Mouse (Mus musculus): Measurements from ENCODE around the gene Ccdc110. TPM values are rescaled to one million over a fixed set of nuclear protein-coding genes. Genes with fewer than 3 reads are reported as not detected.

The Ccdc110 gene
- not detected for total RNA-seq (2022)

DNA sequence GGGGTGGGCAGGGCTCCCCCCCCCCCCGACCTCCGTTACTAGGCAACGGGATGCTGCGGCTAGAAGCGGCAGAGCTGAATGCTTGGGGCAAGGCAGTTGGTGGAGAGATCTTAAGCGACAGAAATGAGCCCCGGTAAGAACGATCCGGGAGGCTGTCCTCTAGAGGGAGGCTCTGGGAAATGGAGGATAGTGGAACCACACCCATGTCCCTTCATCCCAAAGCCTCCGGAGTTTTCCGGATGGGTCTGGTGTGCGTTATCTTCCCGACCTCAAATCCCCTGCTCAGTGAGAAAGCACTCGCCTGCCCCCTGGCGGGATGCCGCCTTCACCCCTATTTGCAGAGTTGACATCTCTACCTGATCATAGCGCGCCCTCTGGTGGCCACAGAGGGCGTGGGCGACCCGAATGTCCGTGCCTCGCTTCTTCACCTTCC lies at the start of gene Ccdc110:
TSS of gene Ccdc110 (plus strand) at position 38 of the 433 bp plus-strand sequence.
- peak; percentile 84 for DNase-seq

DNA sequence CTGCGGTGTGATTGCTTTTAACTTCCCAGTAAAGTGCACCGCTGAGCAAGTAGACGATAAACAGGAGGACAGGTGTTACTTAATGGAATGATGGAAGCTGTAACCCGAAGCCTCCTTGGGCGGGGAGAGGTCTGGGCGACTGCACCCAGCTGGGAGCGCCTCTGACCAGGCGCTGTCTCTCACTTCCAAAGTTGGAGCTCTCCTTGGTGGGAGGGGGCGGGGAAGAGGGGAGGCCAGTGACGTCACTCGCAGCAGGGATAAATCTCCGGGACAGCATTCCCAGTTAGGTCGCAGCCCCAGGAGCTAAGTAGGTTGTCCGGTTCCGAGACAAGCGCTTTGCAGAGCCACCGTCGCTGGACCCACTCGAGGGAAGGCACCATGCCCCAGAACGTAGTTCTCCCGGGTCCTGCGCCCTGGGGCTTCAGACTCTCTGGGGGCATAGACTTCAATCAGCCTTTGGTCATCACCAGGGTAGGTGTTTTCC lies 49.2 kb upstream of the Ccdc110 start, which contains the start of gene Pdlim3:
TSS of gene Pdlim3 (plus strand) at position 260 of the 484 bp plus-strand sequence.
- DNase-seq, result no peak

- no peak for DNase-seq
These were observed 48.6 kb upstream of the Ccdc110 start for GRCm38 (mm10) chr8:45885775-45886174.

DNA sequence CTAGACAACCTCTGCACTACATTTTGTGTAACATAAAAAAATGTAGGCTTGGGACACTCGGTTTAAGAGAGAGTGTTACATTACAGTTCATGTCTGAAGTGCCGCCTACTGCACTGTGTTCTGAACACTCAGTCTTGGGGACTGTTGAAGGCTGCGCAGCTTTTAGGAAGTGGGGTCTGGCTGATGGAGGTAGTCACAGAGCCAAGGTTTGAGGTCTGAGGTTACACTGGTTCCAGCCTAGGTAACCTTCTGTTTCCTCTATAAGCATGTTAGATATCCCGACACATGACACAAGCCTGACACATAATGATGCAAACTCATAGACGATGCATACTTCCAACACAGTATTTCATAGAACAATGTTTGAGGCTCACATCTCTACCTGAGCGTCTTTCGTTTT lies 44.7 kb upstream of the Ccdc110 start:
- no peak for DNase-seq

DNA sequence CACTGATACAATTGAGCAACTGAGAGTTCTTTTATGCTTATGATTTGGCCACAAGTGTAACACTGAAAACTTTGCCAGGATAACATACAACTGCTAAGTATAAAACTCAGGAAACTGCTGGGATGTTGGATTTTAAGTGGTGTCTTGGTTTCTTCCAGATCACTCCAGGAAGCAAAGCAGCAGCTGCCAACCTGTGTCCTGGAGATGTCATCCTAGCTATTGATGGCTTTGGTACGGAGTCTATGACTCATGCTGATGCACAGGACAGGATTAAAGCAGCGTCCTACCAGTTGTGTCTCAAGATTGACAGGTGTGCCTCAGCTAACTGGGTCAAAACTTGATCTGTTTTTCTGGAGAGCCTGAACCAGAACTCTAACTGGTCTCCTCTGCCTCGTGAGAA lies 37.8 kb upstream of the Ccdc110 start:
- no peak for DNase-seq

DNA sequence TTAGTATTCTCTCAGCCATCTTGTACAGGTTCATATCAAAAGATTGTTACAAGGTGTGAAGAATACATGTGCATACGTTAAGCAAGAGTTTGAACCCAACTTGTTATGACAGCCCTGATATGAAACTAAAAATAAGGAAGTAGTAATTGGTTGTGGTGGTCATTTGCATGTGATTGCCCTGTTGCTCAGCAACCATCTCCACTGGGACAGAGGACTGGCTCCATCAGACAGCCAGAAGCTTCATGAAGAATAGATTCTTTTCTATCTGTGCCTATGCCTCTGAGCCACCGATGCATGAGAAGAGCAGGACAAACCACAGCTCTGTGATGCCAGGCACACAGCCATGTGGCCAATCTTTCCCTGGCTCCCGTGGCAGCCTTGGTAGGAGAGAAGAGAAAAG lies 34.6 kb upstream of the Ccdc110 start:
- no peak for DNase-seq

DNA sequence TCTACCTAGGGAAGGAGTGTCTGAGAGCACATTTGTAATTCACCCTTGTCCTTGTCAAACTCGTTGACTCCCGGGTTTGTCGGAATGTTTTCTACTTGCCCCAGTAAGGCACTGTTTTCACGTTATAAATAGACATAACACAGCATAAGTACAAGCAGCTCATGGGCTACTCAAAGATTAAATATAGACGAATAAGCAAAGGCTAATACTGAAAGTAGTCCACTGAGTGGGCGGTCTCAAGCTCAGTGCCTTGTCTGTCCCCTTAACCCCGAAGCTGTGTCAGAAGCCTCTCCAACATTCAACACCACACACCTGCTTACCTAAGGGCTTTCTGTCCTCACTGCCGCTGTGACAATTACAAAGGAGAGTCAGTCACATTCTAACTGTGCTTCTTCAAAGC lies 32.8 kb upstream of the Ccdc110 start:
- no peak for DNase-seq

- peak; percentile 21 for DNase-seq
These were observed 30.8 kb upstream of the Ccdc110 start for GRCm38 (mm10) chr8:45903659-45904058.

- DNase-seq, result no peak
These were observed 28.7 kb upstream of the Ccdc110 start for GRCm38 (mm10) chr8:45905591-45906250.

DNA sequence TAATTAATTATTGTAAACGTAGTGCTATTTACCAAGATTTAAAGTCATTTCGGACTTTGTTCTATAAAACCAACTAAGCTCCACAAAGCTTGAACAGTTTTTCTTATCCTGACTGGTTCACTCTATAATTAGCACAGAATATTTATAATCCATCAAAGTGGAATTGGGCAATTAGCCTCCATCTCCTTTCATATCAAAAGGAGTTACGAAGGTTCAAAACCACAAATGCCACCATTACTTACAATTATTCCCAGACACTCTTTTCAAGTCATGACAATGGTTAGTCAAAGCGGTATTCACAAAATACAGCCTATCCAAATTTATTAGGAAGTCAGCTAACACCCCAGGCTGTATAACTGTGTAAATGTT lies 28.2 kb upstream of the Ccdc110 start:
- DNase-seq, result no peak

- DNase-seq, result no peak
These were observed 20.7 kb upstream of the Ccdc110 start for GRCm38 (mm10) chr8:45913707-45914106.

DNA sequence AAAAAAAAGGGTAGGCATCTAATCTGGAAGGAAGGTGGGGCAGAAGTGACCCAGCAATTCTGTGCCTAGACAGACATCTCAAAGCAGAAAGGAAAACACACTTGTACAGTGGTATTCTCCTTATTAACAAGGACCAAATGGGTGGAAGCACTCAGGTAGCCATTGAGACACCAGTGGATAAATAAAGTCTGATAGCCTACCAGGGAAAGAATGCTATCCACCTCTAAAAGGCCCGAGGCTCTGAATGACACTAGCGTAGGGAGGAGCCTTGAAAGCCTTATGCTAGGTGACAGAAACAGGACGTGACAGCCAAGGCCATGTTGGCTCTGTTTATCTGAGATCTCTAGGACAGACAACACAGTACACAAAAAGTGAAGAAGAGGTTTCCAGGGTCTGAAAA lies 17.9 kb upstream of the Ccdc110 start:
- no peak for DNase-seq

GRCm38 (mm10) chr8:45917040-45917679 lies 17.3 kb upstream of the Ccdc110 start:
- no peak for DNase-seq

DNA sequence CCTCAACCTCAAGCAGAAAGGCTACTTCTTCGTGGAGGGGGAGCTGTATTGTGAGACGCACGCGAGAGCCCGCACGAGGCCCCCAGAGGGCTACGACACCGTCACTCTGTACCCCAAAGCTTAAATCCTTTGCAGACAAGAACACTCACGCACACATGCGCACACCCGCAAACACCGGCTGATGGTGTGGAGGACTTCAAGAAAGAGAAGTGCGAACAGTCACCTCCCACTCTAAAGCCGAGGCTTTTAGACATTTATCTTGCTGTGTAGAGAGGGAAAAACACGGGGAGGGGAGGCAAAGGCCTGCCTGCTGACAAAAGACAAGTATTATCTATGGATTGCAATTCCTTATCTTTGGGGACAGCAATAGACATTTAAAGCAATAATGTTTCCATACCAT lies 15.5 kb upstream of the Ccdc110 start:
- no peak for DNase-seq

- DNase-seq, result no peak
These were observed 14.0 kb upstream of the Ccdc110 start for GRCm38 (mm10) chr8:45920392-45920791.

DNA sequence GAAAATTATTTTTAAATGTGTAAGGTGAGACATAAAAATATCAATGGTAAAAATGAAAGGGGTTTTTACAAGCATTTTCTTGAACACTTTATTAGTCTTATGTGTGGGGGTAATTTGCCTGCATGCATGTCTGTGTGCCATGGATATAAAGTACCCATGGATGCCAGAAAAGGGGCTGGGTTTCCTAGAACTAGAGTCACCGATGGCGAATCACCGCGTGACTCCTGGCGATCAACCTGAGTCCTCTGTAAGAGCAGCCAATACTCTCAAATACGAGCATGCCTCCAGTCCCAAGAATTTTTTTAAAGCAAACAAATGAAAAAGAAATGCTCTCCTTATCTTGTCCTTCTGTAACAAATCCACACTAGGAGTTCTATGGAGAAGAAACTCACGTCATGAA lies 12.3 kb upstream of the Ccdc110 start:
- DNase-seq, result no peak

DNA sequence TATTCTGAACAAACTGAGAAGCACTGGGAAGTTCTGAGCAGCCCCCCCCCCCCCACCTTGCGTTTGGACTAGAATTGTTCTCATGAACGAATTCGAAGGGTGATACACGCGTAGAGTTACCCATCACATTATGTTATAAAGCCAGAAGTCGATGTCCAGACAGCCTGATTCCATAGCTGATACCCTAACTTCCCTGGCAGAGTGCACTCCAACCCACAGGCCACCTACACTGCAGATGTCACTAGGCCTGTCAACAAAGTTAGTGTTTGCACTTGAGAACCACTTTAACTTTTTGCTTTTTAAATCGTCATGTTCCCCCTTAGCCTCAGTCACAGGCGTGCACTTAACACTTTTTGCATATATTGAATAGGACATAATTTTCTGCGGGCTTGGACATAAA lies 2.6 kb downstream of the Ccdc110 start:
- DNase-seq, result no peak

DNA sequence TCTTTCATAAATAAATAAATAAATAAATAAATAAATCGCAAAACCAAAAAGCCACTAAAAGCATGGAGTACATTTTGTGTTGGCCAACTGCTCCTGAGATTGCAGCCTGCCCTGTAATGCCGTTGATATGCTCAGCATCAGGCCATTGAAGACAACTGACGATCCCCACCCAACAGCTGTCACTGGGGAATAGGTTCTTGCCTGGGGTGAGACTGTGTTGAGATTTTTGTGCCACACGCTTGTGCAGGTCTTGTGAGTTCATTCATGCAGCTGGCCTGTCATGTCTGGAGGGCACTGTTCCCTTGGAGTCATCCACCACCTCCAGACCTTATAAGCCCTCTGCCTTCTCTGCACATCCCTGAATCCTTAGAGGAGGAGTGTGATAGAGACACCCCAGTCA lies 11.9 kb downstream of the Ccdc110 start:
- no peak for DNase-seq

DNA sequence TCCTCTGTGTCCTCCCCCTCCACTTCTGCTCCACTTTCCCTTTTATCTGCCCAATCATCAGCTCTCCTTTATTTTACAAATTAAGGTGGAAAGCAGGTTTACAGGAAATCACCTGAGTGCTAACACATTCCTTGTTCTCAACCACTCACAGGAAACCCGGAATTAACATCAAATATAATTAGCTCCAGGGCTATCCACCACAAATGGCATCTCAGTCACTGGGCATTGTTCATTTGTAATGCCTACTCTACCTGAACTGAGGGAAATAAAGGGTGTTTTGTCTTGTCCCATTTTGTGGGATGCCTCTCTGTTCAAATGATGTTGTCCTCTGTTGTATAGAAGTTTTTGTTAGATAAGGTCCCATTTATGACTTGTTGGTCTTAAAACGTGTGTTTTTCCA lies 16.2 kb downstream of the Ccdc110 start:
- no peak for DNase-seq

DNA sequence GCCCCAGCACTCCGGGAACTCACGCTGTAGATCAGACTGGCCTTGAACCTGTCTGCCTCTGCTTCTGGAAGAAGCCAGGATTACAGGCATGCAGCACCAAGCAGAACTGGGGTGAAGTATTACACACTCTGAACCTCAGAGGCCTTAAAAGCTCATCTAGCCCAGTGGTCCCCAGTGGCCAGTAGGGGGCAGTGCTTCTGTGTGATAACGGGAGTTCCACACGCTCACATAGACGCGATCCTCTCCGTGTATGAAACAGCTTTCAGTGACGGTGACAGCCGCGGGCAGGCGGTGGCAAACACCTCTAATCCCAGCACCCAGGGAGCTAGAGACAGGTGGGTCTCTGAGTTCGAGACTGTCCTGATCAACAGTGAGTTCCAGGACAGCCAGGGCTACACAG lies 36.5 kb downstream of the Ccdc110 start:
- DNase-seq, result no peak

- DNase-seq, result no peak
These were observed 39.6 kb downstream of the Ccdc110 start for GRCm38 (mm10) chr8:45973988-45974505.

GRCm38 (mm10) chr8:45975126-45975836 lies 40.9 kb downstream of the Ccdc110 start, which contains the start of the genes 1700029J07Rik and Ufsp2:
Gene 1700029J07Rik, minus strand, starts transcription at chr8:45975252.
Gene Ufsp2, plus strand, starts transcription at chr8:45975528.
- peak; percentile 96 for DNase-seq

- no peak for DNase-seq
These were observed 41.5 kb downstream of the Ccdc110 start for GRCm38 (mm10) chr8:45975837-45976468.
